Mouse (Mus musculus): ENCODE data around the gene Irf2bp2.
"Not testable (repeated sequence)": the region's sequence is repeated elsewhere in the genome, so short reads cannot be mapped to it uniquely, and the experiment has no call there.

Gene Irf2bp2

DNA sequence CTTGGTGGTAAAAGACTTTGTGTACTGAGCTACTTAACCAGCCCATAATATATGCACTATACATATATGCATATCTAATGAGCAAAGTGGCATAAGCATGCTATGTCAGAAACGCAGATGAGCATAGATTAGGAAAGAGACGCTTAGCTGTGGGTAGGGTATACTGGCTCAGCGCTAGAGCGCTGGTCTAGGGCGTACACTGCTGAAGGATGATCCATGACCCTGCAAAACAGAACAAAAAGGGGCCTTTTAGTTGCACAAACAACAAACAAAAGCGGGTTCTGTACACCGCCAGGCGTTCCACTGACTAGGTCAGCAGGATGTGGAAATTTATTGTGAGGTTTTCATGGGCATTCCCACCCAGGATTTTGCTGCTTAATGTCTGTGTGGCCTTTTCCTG is 8.9 kb upstream of the Irf2bp2 start:
- no peak for DNase-seq (ENCODE audit: low spot score)

DNA sequence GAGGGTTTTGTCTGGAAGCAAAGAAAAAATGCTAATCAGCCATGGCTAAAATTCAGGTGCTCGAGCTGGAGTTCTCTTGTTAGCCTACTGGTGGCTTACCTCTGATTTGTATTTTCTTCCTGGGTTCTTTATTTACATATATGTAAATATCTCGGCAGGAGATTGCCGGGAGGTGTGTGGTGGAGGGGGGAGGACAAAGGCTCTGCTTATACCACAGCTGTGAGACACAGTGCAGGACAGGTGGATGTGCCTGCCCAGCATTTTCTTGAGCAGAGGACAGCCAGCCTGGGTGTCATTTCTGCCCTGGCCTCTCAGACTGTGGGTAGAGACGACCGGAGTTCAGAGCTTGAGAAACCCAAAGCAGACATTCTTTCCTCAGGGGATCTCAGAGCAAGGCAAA is 7.5 kb upstream of the Irf2bp2 start:
- DNase-seq (ENCODE audit: low spot score), result no peak

DNA sequence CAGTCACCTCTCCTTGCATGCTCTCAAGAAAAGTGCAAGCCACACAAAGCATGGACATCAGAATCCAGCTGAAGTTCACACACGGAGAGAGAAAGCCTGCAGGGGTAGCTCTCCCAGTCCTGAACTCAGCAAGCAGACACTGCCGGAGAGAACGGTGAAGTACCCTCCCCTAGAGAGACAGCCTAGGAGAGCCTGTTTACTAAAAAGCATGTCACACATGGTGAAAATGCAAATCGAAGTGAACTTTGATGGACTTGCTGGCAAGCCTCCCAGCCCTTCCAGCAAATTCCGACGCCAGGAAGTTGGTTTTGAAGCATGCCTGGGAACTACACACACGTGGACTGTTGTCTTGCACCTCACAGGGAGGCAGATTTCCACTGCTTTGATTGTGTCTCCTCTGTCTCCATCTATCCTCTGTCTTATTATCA is 7.0 kb upstream of the Irf2bp2 start:
- DNase-seq (ENCODE audit: low spot score), result no peak

DNA sequence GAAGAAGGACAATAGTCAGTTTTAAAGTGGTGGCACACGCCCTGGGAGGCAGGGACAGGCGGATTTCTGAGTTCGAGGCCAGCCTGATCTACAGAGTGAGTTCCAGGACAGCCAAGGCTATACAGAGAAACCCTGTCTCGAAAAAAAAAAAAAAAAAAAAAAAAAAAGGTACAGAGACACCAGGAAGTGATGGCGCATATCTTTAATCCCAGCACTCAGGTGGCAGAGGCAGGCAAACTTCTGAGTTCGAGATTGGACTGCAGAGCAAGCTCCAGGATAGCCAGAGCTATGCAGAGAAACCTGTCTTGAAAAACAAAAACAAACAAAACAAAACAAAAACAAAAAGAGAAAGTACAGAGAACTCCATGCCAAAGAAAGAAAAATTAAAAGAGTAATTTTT is 6.6 kb upstream of the Irf2bp2 start:
- not testable (repeated sequence) for DNase-seq (ENCODE audit: low spot score)

DNA sequence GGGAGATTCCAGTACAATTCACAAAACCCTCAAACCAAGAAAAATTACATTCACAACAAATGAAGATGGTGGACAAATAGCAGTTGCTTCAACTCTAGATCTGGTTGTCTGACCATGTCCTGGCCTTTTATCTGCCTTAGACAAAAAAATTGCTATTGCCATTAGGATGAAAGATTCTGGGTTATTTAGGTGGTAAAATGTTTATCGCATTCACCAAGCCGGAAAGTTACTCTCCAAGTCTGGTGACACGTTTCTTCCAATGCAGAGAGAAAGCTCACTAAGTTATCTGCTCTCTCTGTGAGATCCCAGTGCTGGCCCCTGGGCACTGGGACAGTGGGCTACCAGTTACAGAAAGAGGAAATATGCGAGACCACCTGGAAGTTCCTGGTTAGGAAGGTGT is 5.5 kb upstream of the Irf2bp2 start:
- no peak for DNase-seq (ENCODE audit: low spot score)

DNA sequence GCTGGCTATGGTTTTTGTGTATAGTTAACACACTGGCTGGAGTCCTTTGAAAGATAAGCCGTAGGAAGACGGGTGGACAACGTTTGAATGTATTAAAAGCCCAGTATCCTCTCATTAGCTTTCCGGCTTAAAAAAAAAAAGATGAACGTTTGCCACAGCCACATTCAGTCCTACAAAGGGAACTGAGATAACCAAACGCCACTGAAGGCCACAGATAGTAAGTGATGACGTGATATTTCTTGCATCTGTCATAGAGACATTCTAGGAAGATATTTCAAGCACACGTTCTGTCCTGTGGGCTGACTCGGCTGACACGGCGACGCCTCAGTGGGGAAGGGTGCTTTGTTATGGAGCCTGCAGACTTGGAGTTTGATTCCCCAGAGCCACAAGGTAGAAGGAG is 4.4 kb upstream of the Irf2bp2 start:
- DNase-seq (ENCODE audit: low spot score), result no peak

DNA sequence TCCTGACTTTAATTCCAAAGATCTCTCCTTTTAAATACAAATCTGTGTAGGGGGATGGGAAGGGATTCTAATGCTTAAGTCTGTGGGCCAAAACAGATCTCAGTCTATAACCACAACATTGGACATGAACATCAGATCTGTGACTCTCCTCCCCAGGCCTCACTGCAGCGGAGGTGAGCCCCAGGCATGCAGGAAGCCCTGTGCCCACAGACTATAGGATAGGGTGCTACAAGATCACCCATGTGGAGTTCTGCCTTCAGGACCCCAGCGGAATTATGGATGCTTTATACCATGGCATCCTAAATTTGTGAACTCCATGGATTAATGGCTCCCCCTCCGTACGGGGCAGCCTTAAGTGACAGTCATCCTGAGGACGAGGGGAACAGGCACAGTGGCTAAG is 2.9 kb upstream of the Irf2bp2 start:
- DNase-seq (ENCODE audit: low spot score), result no peak

DNA sequence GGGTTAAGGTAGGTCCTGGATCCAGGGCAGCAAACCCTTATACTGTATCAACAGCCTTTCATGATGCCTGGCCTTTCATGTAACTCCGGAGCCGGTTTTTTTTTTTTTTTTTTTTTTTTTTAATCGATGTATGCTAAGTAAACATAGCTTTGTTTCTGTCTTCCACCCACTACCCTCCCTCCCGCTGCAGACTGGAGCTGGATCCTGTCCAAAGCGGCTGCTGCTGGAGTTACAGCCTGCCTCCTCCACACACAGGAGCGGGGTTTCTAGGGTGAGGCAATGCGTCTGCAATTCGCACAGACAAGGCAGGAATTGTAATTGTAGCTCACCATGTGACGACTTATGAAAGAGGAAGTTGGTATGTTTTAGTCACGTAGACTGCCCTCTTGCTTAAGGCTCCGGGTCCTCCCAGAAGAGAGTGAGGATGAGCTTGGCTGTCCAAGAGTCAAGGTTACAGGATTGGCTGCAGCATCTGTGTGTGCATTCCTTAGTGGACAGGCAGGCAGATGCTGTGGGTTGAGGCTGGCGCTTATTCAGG is 2.4 kb upstream of the Irf2bp2 start:
- peak; percentile 79 for DNase-seq (ENCODE audit: low spot score)

DNA sequence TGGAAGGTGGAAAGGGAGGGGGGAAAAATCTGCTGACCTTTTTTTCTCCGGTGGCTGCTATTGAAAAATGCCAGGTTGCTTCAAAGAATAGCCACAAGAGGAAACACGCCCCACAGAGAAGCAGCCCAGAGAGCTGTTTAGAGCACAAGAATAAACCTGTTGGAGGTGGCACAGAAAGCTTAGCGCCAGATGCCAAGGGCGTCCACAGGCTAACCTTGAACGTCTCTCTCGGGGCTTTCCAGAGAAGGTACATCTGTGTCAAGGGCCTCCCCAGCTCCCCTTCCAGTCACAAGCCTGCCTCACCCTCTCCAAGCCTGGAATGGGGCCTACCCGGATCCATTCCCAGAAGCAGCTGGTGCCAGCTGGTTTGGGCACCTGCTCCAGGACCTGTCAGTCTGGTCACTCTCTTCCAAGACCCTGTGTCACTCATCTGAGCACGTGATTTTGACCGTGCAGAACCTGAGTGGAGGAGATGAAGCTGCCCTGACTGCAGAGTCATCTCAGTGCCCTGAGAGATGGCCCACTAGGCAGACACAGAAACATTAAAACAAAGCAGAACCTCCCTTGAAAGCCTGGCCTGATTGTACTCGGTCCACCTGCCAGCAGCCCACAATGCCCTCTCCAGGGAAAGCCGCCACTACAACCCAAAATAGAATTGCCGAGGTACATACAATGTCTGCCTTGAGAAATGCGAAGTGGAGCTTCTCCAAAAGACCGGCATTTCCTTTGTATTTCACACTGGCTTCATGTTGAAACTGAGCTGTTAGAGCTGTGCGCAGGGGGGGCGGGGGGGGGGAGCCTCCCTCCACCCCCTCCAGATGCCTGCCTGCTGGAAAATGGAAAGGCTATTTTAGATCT is 1.6 kb upstream of the Irf2bp2 start:
- DNase-seq (ENCODE audit: low spot score), result peak; percentile 46

DNA sequence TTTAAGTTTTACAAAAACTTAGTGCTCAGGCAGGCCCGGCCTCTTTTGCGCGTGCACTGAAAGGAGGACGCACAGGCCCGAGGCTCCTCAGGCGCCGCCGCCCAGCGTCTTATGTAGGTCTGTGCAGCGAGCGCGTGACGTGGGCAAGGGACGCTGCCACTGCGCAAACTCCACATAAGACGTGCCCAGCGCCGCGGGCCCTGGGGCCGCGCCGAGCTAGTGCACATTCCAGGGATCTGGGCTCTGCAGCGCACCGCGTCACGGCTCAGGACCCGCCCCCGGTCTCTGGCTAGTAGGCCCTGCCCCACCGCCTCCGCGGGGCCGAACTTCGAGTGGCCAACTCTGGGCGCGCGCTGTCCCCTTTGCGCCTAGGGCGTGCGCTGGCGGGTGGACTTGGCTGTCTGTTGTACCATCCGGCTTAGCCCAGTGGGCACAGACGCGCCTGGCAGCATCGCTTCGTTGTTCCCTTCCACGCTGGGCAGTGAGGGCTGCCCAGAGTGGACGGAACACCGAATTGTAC is 755 bp upstream of the Irf2bp2 start:
- peak; percentile 93 for DNase-seq (ENCODE audit: low spot score)

DNA sequence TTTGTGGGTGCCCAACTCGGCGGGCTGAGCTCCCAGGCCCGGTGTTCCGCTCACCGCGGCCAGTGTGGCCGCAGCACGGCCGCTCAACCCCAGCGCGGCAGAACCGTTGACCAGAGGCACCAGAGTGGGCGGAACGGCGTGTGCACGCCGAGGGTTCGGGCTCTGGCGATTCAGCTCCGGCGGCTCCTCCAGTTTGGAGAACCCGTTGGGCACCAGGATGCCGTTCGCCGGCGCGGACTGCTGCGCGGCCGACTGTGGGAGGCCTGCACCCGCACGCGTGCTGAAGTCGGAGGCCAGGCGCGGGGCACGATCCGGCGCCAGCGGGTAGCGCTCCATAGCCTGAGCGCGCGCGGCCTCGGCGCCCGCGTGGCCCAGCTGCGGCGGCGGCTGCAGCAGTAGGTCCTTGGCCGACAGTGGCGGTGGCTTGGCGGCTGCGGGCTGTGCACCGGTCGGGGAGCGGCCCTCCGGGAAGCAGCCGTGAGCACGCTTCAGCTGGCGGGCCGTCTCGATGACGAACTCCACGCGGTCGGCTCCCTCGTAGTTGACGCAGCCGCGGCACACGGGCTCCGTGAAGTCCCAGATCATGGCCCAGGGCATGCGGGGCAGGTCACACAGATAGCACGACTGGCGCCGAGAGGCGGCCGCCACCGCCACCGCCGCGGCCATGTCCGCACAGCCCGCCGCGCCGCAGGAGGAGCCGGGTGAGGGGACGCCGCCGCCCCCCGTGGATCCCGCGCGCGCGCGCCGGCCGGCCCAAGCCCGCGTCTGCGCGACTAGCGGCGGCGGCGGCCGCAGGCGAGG is 815 bp downstream of the Irf2bp2 start:
- peak; percentile 37 for DNase-seq (ENCODE audit: low spot score)

DNA sequence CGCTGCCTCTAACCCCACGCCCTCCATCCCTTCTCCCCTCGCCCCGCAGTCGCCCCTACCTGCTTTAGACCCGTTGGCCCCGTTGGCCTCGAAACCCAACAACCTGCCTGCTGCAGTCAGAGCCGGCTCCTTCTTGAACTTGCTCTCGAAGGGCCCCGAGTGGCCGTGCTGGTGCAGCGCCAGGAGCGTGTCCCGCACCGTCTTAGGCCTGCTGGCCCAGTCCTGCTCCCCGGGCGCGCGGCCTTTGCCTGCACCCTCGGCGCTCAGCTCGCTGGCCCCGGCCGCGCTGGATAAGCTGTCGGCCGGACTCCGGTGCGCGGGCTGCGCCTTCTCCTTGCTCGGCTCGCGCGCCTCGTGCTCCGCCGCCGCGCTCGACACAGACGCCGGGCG is 1.4 kb downstream of the Irf2bp2 start:
- DNase-seq (ENCODE audit: low spot score), result peak; percentile 32

DNA sequence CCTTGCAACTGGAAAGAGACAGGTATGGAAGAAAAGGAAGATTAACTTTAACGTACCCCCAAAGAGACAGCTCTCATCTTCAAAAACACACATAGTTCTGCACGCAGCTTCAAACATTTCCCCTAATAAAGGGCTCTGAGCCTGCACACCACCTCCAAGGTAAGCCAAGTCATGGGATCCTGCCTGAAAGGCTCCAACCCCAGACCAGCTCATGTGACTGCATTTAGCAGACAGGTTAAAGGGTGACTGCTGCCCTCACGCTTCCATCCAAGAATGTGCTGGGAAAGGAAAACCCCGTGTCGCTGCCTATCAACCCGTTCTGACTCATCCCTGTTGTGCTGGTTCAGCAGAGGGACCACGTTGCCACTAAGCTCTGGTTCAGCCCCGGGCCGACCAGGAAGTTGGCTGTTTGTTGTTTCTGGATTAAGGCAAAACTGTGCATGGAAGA is 1.9 kb downstream of the Irf2bp2 start:
- DNase-seq (ENCODE audit: low spot score), result peak; percentile 43

DNA sequence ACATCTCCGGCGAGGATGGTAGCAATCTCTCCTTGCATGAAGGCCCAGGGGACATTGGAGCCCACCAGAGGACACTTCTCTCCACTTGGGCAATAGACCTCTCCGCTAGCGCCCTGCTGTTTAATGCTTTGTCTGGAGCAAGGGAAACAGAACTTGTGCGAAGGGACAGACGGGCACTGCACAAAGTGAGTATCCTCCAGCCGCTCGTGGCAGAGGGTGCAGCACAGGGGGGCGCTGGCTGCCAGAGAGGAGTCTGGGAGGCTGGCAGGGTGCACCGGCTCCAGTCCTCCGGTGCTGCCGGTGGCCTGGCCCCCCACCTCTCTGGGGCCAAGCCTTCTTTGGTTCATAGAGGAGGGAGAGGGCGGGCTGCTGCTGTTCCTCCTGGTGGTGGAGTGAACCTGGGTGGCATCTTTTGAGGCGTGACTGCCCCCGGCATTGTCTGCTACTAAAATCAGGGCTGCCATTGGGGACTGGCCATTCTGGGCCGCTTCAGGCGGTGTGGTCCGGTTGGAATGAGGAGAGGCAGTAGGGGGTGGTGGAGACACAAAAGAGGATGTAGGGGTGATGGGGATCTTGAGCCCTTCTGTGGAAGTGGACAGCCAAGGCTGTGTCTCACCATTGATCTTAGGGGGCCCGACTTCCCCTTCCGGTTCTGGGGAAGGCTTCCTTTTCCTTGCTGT is 2.5 kb downstream of the Irf2bp2 start:
- DNase-seq (ENCODE audit: low spot score), result no peak

DNA sequence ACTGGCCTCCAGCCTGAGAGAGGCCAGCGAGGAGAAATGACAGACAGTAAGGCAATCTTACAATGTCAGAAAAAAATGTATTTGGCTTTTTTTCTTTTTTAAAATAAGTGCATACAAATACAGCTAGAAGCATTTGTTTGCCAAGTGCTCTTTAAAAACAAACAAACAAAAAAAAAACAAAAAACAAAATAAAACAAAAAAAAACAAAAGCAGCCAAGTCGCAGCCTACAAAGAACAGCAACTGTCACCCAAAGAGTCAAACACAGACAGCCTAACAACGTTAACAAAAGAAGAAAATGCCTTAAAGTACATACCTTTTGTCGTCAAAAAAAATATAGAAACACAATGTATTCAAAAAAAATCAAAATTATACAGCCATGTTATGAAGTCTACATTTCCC is 3.2 kb downstream of the Irf2bp2 start:
- no peak for DNase-seq (ENCODE audit: low spot score)

DNA sequence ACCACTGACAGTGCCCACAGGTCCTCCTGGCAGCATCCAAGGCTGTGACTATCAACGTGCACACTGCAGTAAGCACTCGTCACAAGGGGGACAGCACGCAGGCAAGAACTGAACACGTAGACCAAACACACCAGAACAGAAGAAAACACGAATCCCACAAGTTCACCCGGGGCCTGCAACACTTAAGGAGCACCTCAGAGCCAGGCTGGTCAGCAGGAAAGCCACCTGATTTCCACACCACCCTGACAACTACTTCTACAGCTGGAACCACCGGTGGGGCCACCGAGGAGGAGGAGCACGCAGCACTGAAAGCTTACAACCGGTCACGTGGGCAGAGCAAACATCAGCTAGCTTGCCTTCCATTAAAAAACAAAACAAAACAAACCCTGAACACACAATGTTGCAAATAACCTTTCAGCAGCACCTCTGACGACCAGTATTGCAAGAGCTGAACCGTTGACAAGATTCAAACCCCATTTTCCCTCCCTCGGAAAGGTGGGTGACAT is 3.7 kb downstream of the Irf2bp2 start:
- DNase-seq (ENCODE audit: low spot score), result no peak

DNA sequence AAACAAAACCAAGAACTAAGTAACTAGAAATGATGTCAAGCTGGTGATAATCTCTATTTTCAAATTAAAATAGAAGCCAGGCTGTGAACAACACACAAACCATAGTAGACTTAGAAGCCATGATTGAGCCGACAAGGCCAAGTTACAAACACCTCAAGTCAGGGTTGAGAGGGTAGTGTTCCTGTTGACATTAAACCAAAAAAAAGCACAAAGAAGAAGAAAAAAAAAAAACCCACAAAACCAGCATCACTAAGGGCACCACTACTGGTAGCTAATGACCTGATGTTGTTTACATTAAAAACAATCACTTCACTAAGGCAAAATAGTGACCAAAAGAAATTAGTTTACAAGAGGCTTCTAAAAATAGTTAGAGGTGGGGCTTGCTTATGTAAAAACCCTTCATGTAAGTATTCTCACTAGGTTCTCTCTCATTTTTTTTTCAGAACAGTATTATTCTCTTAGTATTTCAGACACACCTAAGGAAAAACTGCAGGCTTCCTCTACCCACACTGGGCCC is 4.2 kb downstream of the Irf2bp2 start:
- no peak for DNase-seq (ENCODE audit: low spot score)

DNA sequence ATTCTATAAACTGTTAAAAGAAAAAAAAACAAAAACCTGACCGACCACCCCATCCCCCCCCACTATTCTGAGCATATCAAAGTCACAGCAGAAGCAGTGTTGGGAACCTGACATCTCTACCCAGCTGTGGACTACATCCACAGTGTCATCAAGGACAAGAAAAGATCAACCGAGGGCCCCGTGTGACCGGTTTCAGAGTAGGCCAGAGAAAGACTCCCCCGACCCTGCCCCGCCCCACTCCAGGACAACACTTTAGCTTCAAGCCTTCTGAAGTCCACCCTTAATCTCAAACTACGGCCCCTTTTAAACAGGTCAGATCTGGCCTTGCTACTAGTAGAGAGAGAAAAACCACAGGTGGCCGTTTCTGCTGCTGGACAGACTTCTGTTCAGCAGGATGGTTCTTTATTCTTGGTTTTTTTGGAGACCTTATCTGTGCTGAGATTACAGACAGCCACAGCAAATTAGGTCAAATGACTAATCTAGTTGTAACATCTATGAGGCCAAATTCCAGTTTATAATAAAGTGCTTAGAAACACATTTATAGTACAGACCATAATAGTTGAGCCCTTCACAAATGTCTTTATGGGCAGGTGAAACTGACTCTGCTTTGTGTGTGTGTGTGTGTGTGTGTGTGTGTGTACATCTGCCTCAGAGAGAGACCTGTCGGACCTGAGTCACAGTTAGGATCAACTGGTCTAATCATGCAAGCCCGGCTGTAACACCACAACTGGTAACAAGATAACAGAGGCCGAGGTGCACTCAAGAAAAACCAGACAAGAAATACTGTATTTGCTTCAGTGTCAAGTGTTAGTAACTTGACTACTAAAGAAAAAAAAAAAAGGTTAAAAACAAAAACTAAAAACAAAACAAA is 4.9 kb downstream of the Irf2bp2 start:
- DNase-seq (ENCODE audit: low spot score), result no peak

DNA sequence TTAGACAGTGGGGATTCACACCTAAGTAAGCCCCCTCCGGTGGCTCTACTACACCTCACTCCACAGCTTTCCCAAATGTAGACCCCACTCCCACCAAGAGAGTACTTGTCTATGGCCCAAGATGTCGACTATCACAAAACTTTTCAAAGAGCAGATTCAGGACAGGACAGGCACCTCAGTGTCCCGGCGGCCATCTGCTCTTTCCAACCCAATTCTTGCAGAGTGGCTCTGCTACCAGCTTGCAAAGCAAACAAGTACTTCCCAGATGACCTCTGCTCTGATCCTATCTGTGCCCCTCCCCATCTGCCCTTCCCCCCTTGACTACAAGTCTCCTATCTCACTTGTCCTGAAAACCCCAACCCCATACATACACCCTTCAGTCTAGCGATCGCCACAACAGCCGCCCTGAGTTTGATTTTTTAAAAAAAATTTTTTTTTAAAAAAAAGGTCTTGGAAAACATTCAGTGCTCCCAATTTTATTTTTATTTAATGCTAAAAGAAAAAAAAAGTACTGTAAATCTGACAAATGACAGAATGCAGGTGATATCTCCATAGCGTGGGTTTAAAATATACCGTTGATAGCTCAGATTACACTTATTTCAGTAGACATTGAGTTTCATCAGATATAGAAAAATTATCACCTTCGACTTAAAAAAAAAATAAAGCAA is 5.8 kb downstream of the Irf2bp2 start:
- no peak for DNase-seq (ENCODE audit: low spot score)

Measured in urinary bladder, postnatal 25 days (tissue).